Mouse (Mus musculus): ENCODE measurements around the gene Atg10.

GRCm38 (mm10) chr13:91040421-91040820 lies 183.3 kb downstream of the Atg10 start:
- TF ChIP-seq EP300 (IDR thresholded peaks at IDR 0.05; ENCODE audit: low read depth in 1 of 2, low read length in 2 of 2) (no peak), USF1 (IDR thresholded peaks at IDR 0.05; ENCODE audit: low read depth, low read length) (no peak), CHD1 (IDR thresholded peaks at IDR 0.05; ENCODE audit: low read depth, low read length) (no peak), RCOR1 (IDR thresholded peaks at IDR 0.05; ENCODE audit: low read depth, low read length) (no peak), CHD2 (IDR thresholded peaks at IDR 0.05; ENCODE audit: low read length) (no peak), POLR2A (IDR thresholded peaks at IDR 0.05; ENCODE audit: control insufficient read depth in 1 of 2, insufficient read depth in 1 of 2, low read depth in 1 of 2, low read length in 2 of 2, poor library complexity in 1 of 2) (no peak), CTCF (IDR thresholded peaks at IDR 0.05 in 2 of 3, conservative IDR thresholded peaks at IDR 0.05 in 1 of 3; ENCODE audit: control insufficient read depth in 1 of 3, insufficient read depth in 1 of 3, low read depth in 2 of 3, low read length in 3 of 3, poor library complexity in 1 of 3, severe bottlenecking in 1 of 3) (no peak), KAT2A (conservative IDR thresholded peaks at IDR 0.05; ENCODE audit: low read depth, low read length) (no peak), MAX (IDR thresholded peaks at IDR 0.05; ENCODE audit: low read length) (no peak), MAFK (IDR thresholded peaks at IDR 0.05; ENCODE audit: borderline replicate concordance, low read depth, low read length) (no peak), NELFE (IDR thresholded peaks at IDR 0.05; ENCODE audit: low read depth, low read length) (no peak), ZC3H11A (IDR thresholded peaks at IDR 0.05; ENCODE audit: low read depth, low read length) (no peak), BHLHE40 (IDR thresholded peaks at IDR 0.05; ENCODE audit: borderline replicate concordance, low read depth, low read length) (no peak)

Measured in MEL (cell line).